ENCODE assay signal across 23 mouse cellular contexts in the genomic region with DNA sequence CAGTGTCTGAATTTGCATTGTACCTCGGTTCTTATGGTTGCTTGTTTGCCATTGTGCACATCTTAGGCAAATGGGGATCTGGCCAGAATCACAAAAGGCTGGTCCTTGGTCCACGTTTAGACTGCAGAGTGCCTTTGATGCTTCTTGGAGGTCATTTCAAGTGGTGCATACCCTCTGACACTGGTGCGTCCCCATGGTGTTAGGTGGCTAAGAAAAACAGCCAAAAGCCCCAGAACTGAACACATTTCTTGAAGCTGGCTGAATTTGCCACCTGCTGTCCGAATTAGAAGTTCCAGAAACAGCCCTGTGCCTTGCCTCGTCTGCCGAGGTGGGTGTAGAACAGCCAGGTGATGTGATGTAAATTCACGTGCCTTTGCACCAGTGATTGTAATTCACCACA.
A peak's percentile ranks its signal among the peaks of the same experiment; 100 is the strongest.
DNase-seq lines count a peak whose midpoint lies in the region; TF ChIP-seq lines count a peak whose summit lies in the region.
"Had no signal": no experiment of that assay in that cellular context is flagged by ENCODE, and none has a peak within 500 bp of the region (broad histone marks: within the 10 kb centered on the region; RNA-seq: fewer than 3 reads in every experiment).

No protein-coding gene starts in this region.

- peaks cover 76% of the 10 kb centered on the region for H3K4me1 ChIP-seq in E14TG2a.4 (replicated peaks; ENCODE audit: low read depth, low read length)
- H3K4me1 ChIP-seq: embryonic facial prominence, embryonic 13.5 days had no signal

- no peaks in the 10 kb centered on the region for H3K9me3 ChIP-seq in E14TG2a.4 (ENCODE audit: low read length)
- H3K9me3 ChIP-seq: embryonic facial prominence, embryonic 13.5 days; embryonic facial prominence, embryonic 15.5 days; forebrain, embryonic 10.5 days; forebrain, embryonic 12.5 days had no signal

- H3K27me3 ChIP-seq in E14TG2a.4 (ENCODE audit: insufficient read depth, low read length) = no peaks in the 10 kb centered on the region
- H3K27me3 ChIP-seq: CH12.LX; embryonic facial prominence, embryonic 13.5 days; embryonic facial prominence, embryonic 15.5 days; forebrain, embryonic 12.5 days; Patski had no signal

- peak; percentile 47 for DNase-seq in ES-CJ7 (ENCODE audit: low read depth, low spot score)
- DNase-seq in ZHBTc4 (ENCODE audit: low read depth, low spot score) = peak; percentile 61
- no peak for DNase-seq in lung, postnatal 36 days
- DNase-seq in Muller cell, postnatal 12 days (ENCODE audit: inconsistent ontology term) = no peak
- DNase-seq: adrenal gland, adult 8-10 months; adrenal gland, postnatal 14 days; adrenal gland, postnatal 36 days; B cell, adult 2 months; cerebellum, adult 11 months; cerebellum, adult 18-20 months; cerebellum, adult 8-10 months; cerebellum, adult 9-11 months; cerebellum, postnatal 14 days; cerebellum, postnatal 36 days; embryo, embryonic 11 days had no signal

- H3K36me3 ChIP-seq in E14TG2a.4 (ENCODE audit: insufficient read depth, low read length) = peaks cover 81% of the 10 kb centered on the region

- H3K4me3 ChIP-seq in E14TG2a.4 (replicated peaks; ENCODE audit: low read length) = peak overlapping the region; percentile 13; the same call in 1 of the 2 replicates
- H3K4me3 ChIP-seq: embryonic facial prominence, embryonic 13.5 days; embryonic facial prominence, embryonic 15.5 days; erythroblast, embryonic 14.5 days; forebrain, embryonic 10.5 days; forebrain, embryonic 12.5 days had no signal

- no peak for TF ChIP-seq CTCF in E14TG2a.4 (conservative IDR thresholded peaks at IDR 0.05; ENCODE audit: low read length)

Comparison
In these comparisons a context has a peak if more than half of its experiments do, and no peak if none do; other contexts are left out.
1. DNase-seq: peak in ES-CJ7 (single experiment) and ZHBTc4 (single experiment); none in lung, postnatal 36 days (single experiment) and Muller cell, postnatal 12 days (single experiment).